Mouse (Mus musculus) embryonic facial prominence, embryonic 14.5 days (tissue): ENCODE data around the gene Irf8. TPM values are rescaled to one million over a fixed set of nuclear protein-coding genes. Genes with fewer than 3 reads are reported as not detected.
"Not testable (repeated sequence)": the region's sequence is repeated elsewhere in the genome, so short reads cannot be mapped to it uniquely, and the experiment has no call there.

ENCODE experiments used
- ATAC-seq: fragments of 200-750 bp; cut with Nextera tagmentation; 2 replicates; pipeline ENCODE4 v1.8.0; 2017; ENCODE audit warnings: low read depth, moderate number of reproducible peaks, moderate TSS enrichment
- DNase-seq: peaks from one replicate; pipeline ENCODE4 v3.0.0-alpha.2; 2015; ENCODE audit warnings: low spot score
- H3K27ac ChIP-seq: fragments of 300-500 bp; sonication (generic); replicated peaks from 2 replicates; pipeline ENCODE4 v1.5.1; 2014; ENCODE audit warnings: low read depth, mild to moderate bottlenecking, low read length, moderate library complexity
- H3K27me3 ChIP-seq: fragments of 300-500 bp; sonication (generic); replicated peaks from 2 replicates; pipeline ENCODE4 v1.6.1; 2014; ENCODE audit warnings: low read length; ENCODE audit not compliant: control insufficient read depth, insufficient read depth
- H3K36me3 ChIP-seq: fragments of 300-500 bp; sonication (generic); 2 replicates; pipeline ENCODE4 v1.6.1; 2014; ENCODE audit warnings: low read length, mixed read lengths; ENCODE audit not compliant: control insufficient read depth, insufficient read depth
- H3K4me1 ChIP-seq: fragments of 300-500 bp; sonication (generic); 2 replicates; pipeline ENCODE4 v1.6.1; 2014; ENCODE audit warnings: antibody characterized with exemption, low read length; ENCODE audit not compliant: control insufficient read depth, insufficient read depth
- H3K4me2 ChIP-seq: fragments of 300-500 bp; sonication (generic); 2 replicates; pipeline ENCODE4 v1.6.1; 2014; ENCODE audit warnings: low read depth, mild to moderate bottlenecking, low read length, moderate library complexity, mixed read lengths
- H3K4me3 ChIP-seq: fragments of 300-500 bp; sonication (generic); 2 replicates; pipeline ENCODE4 v1.5.1; 2014; ENCODE audit warnings: low read depth, mild to moderate bottlenecking, low read length
- H3K9ac ChIP-seq: fragments of 300-500 bp; sonication (generic); 2 replicates; pipeline ENCODE4 v1.6.1; 2014; ENCODE audit warnings: low read depth, mild to moderate bottlenecking, low read length, moderate library complexity, mixed read lengths
- H3K9me3 ChIP-seq: fragments of 300-500 bp; sonication (generic); 2 replicates; pipeline ENCODE4 v1.6.1; 2016; ENCODE audit warnings: low read length; ENCODE audit not compliant: control insufficient read depth
- WGBS: fragments of 180-500 bp; shearing (Covaris S2); extraction: QIAGEN DNeasy Blood & Tissue Kit; methylation state at CpG from one replicate; pipeline ENCODE4 v1.1.7; 2014; 5-methylcytosine and 5-hydroxymethylcytosine counted together
- polyA plus RNA-seq: library from polyadenylated mRNA; unstranded; fragments of >200 nt; fragmentation: Nextera tagmentation; extraction: Ambion mirVana; gene quantifications from 2 replicates; pipeline ENCODE4 v1.2.1, GENCODE M21; 2014

Gene Irf8
- polyA plus RNA-seq, 1 experiment from 2014 or later = 7.4 TPM

GRCm38 (mm10) chr8:120787631-120788030 is 51.5 kb downstream of the Irf8 start:
- Histone ChIP-seq H3K4me2 (no peak overlapping the region), H3K36me3 (no peaks in the 10 kb centered on the region), H3K9ac (no peak overlapping the region), H3K4me1 (no peaks in the 10 kb centered on the region), H3K4me3 (no peak overlapping the region), H3K9me3 (no peaks in the 10 kb centered on the region), H3K27ac (no peak overlapping the region), H3K27me3 (no peaks in the 10 kb centered on the region)
- no peak for ATAC-seq
- WGBS = 48% methylated on average over 5 of the region's 5 CpGs
- no peak for DNase-seq

GRCm38 (mm10) chr8:120792710-120793109 is 56.6 kb downstream of the Irf8 start:
- Histone ChIP-seq H3K9me3 (no peaks in the 10 kb centered on the region), H3K27ac (no peak overlapping the region), H3K4me2 (no peak overlapping the region), H3K4me3 (no peak overlapping the region), H3K36me3 (no peaks in the 10 kb centered on the region), H3K4me1 (no peaks in the 10 kb centered on the region), H3K27me3 (no peaks in the 10 kb centered on the region), H3K9ac (no peak overlapping the region)
- ATAC-seq (no peak), DNase-seq (no peak)
- whole genome bisulfite sequencing = 85% methylated on average over 12 of the region's 15 CpGs

GRCm38 (mm10) chr8:120795944-120796635 is 59.9 kb downstream of the Irf8 start:
- Histone ChIP-seq H3K27ac (no peak overlapping the region), H3K4me3 (no peak overlapping the region), H3K27me3 (peaks cover 2% of the 10 kb centered on the region; the same call in 1 of the 2 replicates), H3K4me1 (no peaks in the 10 kb centered on the region), H3K9me3 (no peaks in the 10 kb centered on the region), H3K4me2 (no peak overlapping the region), H3K9ac (no peak overlapping the region), H3K36me3 (no peaks in the 10 kb centered on the region)
- DNase-seq = peak; percentile 86
- ATAC-seq = peak; percentile 75; the same call in 1 of the 2 replicates
- WGBS = 52% methylated on average over 9 of the region's 9 CpGs

GRCm38 (mm10) chr8:120797019-120797727 is 61.0 kb downstream of the Irf8 start:
- Histone ChIP-seq H3K9me3 (no peaks in the 10 kb centered on the region), H3K9ac (no peak overlapping the region), H3K27me3 (peaks cover 2% of the 10 kb centered on the region; the same call in 1 of the 2 replicates), H3K4me2 (no peak overlapping the region), H3K36me3 (no peaks in the 10 kb centered on the region), H3K4me1 (no peaks in the 10 kb centered on the region), H3K27ac (no peak overlapping the region), H3K4me3 (no peak overlapping the region)
- no peak for DNase-seq
- no peak for ATAC-seq
- WGBS = 82% methylated on average over 9 of the region's 9 CpGs

- Histone ChIP-seq H3K27ac (no peak overlapping the region), H3K4me2 (peak overlapping the region; percentile 40), H3K36me3 (no peaks in the 10 kb centered on the region), H3K4me3 (no peak overlapping the region), H3K4me1 (no peaks in the 10 kb centered on the region), H3K9me3 (no peaks in the 10 kb centered on the region), H3K27me3 (peaks cover 6% of the 10 kb centered on the region; the same call in 1 of the 2 replicates), H3K9ac (peak overlapping the region; percentile 27; the same call in 1 of the 2 replicates)
- 5% methylated on average over 17 of the region's 17 CpGs for WGBS
- ATAC-seq = no peak
- DNase-seq = no peak
Measured at GRCm38 (mm10) chr8:120800308-120800865, 64.2 kb downstream of the Irf8 start.

- H3K4me3 ChIP-seq, H3K4me2 ChIP-seq, H3K27ac ChIP-seq, ATAC-seq, H3K4me1 ChIP-seq, H3K9ac ChIP-seq, H3K9me3 ChIP-seq, H3K36me3 ChIP-seq, DNase-seq: not testable (repeated sequence)
- peaks cover 12% of the 10 kb centered on the region; the same call in 1 of the 2 replicates for H3K27me3 ChIP-seq
- 52% methylated on average over 6 of the region's 6 CpGs for WGBS
Measured at GRCm38 (mm10) chr8:120803661-120804375, 67.7 kb downstream of the Irf8 start.

- DNase-seq (no peak), ATAC-seq (no peak)
- Histone ChIP-seq H3K27me3 (peaks cover 12% of the 10 kb centered on the region; the same call in 1 of the 2 replicates), H3K9ac (no peak overlapping the region), H3K4me2 (no peak overlapping the region), H3K9me3 (no peaks in the 10 kb centered on the region), H3K27ac (no peak overlapping the region), H3K36me3 (no peaks in the 10 kb centered on the region), H3K4me3 (no peak overlapping the region), H3K4me1 (no peaks in the 10 kb centered on the region)
- 71% methylated on average over 3 of the region's 3 CpGs for WGBS
Measured at GRCm38 (mm10) chr8:120804741-120805140, 68.6 kb downstream of the Irf8 start.
